Mouse (Mus musculus) heart, embryonic 15.5 days (tissue): ENCODE results near the gene Mob3c. TPM values are rescaled to one million over a fixed set of nuclear protein-coding genes. Genes with fewer than 3 reads are reported as not detected.

Source experiments
- ATAC-seq: fragments of 200-750 bp; cut with Nextera tagmentation; replicated peaks from 2 replicates; pipeline ENCODE4 v1.8.0; 2017; ENCODE audit warnings: low read depth, moderate TSS enrichment; ENCODE audit not compliant: insufficient number of reproducible peaks, insufficient read depth, low FRiP score
- H3K27ac ChIP-seq: fragments of 300-500 bp; sonication (generic); 2 replicates; pipeline ENCODE4 v1.5.1; 2015; ENCODE audit warnings: mild to moderate bottlenecking, inconsistent platforms
- H3K27me3 ChIP-seq: fragments of 300-500 bp; sonication (generic); 2 replicates; pipeline ENCODE4 v1.6.1; 2015; ENCODE audit warnings: inconsistent platforms
- H3K36me3 ChIP-seq: fragments of 300-500 bp; sonication (generic); 2 replicates; pipeline ENCODE4 v1.6.1; 2015; ENCODE audit warnings: mild to moderate bottlenecking, inconsistent platforms
- H3K4me1 ChIP-seq: fragments of 300-500 bp; sonication (generic); replicated peaks from 2 replicates; pipeline ENCODE4 v1.6.1; 2015; ENCODE audit warnings: inconsistent platforms
- H3K4me2 ChIP-seq: fragments of 300-500 bp; sonication (generic); 2 replicates; pipeline ENCODE4 v1.6.1; 2015; ENCODE audit warnings: inconsistent platforms, mild to moderate bottlenecking, moderate library complexity
- H3K4me3 ChIP-seq: fragments of 300-500 bp; sonication (generic); 2 replicates; pipeline ENCODE4 v1.5.1; 2015; ENCODE audit warnings: mild to moderate bottlenecking, inconsistent platforms
- H3K9ac ChIP-seq: fragments of 300-500 bp; sonication (generic); 2 replicates; pipeline ENCODE4 v1.6.1; 2015; ENCODE audit warnings: mild to moderate bottlenecking, inconsistent platforms
- H3K9me3 ChIP-seq: fragments of 300-500 bp; sonication (generic); replicated peaks from 2 replicates; pipeline ENCODE4 v1.6.1; 2016; ENCODE audit warnings: inconsistent platforms
- WGBS: fragments of 180-500 bp; shearing (Covaris S2); methylation state at CpG from one replicate; pipeline ENCODE4 v1.1.7; 2015; ENCODE audit warnings: mixed read lengths; 5-methylcytosine and 5-hydroxymethylcytosine counted together
- polyA plus RNA-seq: library from polyadenylated mRNA; unstranded; fragments of >200 nt; fragmentation: Nextera tagmentation; extraction: Ambion mirVana; gene quantifications from 2 replicates; pipeline ENCODE4 v1.2.1, GENCODE M21; 2015

The Mob3c gene
- polyA plus RNA-seq, 1 experiment from 2014 or later = 8.1 TPM

- WGBS = 35% methylated on average over 1 of the region's 1 CpGs
- no peak overlapping the region for H3K9ac ChIP-seq
- ATAC-seq = no peak
- H3K27me3 ChIP-seq = 0 out of 2 replicates have a peak, but pooled peaks cover 4% of the 10 kb centered on the region
- H3K4me2 ChIP-seq = no peak overlapping the region
- peaks cover 10% of the 10 kb centered on the region; the same call in 1 of the 2 replicates for H3K4me1 ChIP-seq
- H3K4me3 ChIP-seq = no peak overlapping the region
- no peak overlapping the region for H3K27ac ChIP-seq
- H3K9me3 ChIP-seq = no peaks in the 10 kb centered on the region
- H3K36me3 ChIP-seq = no peaks in the 10 kb centered on the region; the same call in 1 of the 2 replicates
These were observed 53.3 kb downstream of the Mob3c start for GRCm38 (mm10) chr4:115881183-115881582.

GRCm38 (mm10) chr4:115882195-115882594 is 54.3 kb downstream of the Mob3c start:
- Histone ChIP-seq H3K9ac (no peak overlapping the region), H3K36me3 (no peaks in the 10 kb centered on the region), H3K27ac (no peak overlapping the region), H3K27me3 (0 out of 2 replicates have a peak, but pooled peaks cover 8% of the 10 kb centered on the region), H3K9me3 (no peaks in the 10 kb centered on the region), H3K4me3 (no peak overlapping the region), H3K4me1 (peaks cover 10% of the 10 kb centered on the region; the same call in 1 of the 2 replicates), H3K4me2 (no peak overlapping the region)
- 44% methylated on average over 4 of the region's 4 CpGs for WGBS
- no peak for ATAC-seq

- H3K4me3 ChIP-seq = no peak within 1 kb of the TSS
- no peak within 1 kb of the TSS for H3K9ac ChIP-seq
- no peaks in the 10 kb centered on the region for H3K9me3 ChIP-seq
- no peaks in the 10 kb centered on the region for H3K4me1 ChIP-seq
- H3K27me3 ChIP-seq = peaks cover 16% of the 10 kb centered on the region
- H3K36me3 ChIP-seq = no peaks in the 10 kb centered on the region
- H3K4me2 ChIP-seq = no peak within 1 kb of the TSS
- no peak within 1 kb of the TSS for H3K27ac ChIP-seq
- no peak for ATAC-seq
- WGBS = 64% methylated on average over 6 of the region's 6 CpGs
These were observed 56.1 kb downstream of the Mob3c start, which contains the start of gene Kncn for GRCm38 (mm10) chr4:115884022-115884421. Gene Kncn, plus strand, starts transcription at chr4:115884400.

Other genes with a start within 250 kb of the Mob3c start
- gene Cyp4a32, start 227.1 kb upstream of the Mob3c start, polyA plus RNA-seq = not detected in 2 replicates
- 3.4 and 4.5 TPM in 2 replicates for gene Cyp4b1, start 180.4 kb upstream of the Mob3c start, polyA plus RNA-seq
- 21.2 and 27.3 TPM in 2 replicates for gene Efcab14, start 90.3 kb upstream of the Mob3c start, polyA plus RNA-seq
- gene Tex38, start 47.1 kb upstream of the Mob3c start, polyA plus RNA-seq = 0.48 TPM in 1 of 2 replicates, not detected in the other
- gene Atpaf1, start 43.3 kb upstream of the Mob3c start, polyA plus RNA-seq = 64.7 and 69.3 TPM in 2 replicates
- 17.3 and 26.9 TPM in 2 replicates for gene Mknk1, start 11.1 kb downstream of the Mob3c start, polyA plus RNA-seq
- not detected in 2 replicates for gene Kncn, start 56.3 kb downstream of the Mob3c start, polyA plus RNA-seq
- not detected in 2 replicates for gene 6430628N08Rik, start 62.6 kb downstream of the Mob3c start, polyA plus RNA-seq
- 0.03 and 0.04 TPM in 2 replicates for gene Dmbx1, start 111.8 kb downstream of the Mob3c start, polyA plus RNA-seq
- gene Faah, start 189.8 kb downstream of the Mob3c start, polyA plus RNA-seq = 1.1 and 2.1 TPM in 2 replicates
- 26.3 and 27.2 TPM in 2 replicates for gene Nsun4, start 225.8 kb downstream of the Mob3c start, polyA plus RNA-seq
- 997 and 1,210 TPM in 2 replicates for gene Uqcrh, start 247.0 kb downstream of the Mob3c start, polyA plus RNA-seq
- gene Lrrc41, start 247.2 kb downstream of the Mob3c start, polyA plus RNA-seq = 44.1 and 56.7 TPM in 2 replicates